Mouse (Mus musculus): ENCODE results near the gene Rora. TPM values are rescaled to one million over a fixed set of nuclear protein-coding genes. Genes with fewer than 3 reads are reported as not detected.

The Rora gene
- total RNA-seq, 2 experiments from 2014 or later, result 58.8 to 76.8 TPM

GRCm38 (mm10) chr9:69347796-69348195 lies 694.2 kb downstream of the Rora start:
- DNase-seq, result no peak
- intact Hi-C loops (cut with DNase I), result no loop called here

GRCm38 (mm10) chr9:69349537-69349936 lies 696.0 kb downstream of the Rora start:
- no peak for DNase-seq
- intact Hi-C loops (cut with DNase I), result no loop called here

GRCm38 (mm10) chr9:69354228-69354627 lies 700.6 kb downstream of the Rora start:
- intact Hi-C loops (cut with DNase I), result no loop called here
- DNase-seq, result no peak

- DNase-seq, result peak in 1 of 2 experiments; percentile 38
- intact Hi-C loops (cut with DNase I), result no loop called here
Measured at GRCm38 (mm10) chr9:69357834-69358233, 704.2 kb downstream of the Rora start.

GRCm38 (mm10) chr9:69358797-69359196 lies 705.2 kb downstream of the Rora start:
- DNase-seq, result no peak
- intact Hi-C loops (cut with DNase I), result no loop called here

- no peak for DNase-seq
- intact Hi-C loops (cut with DNase I), result loop anchor here (10.0 kb wide), 1 partner anchor 537 kb away; no protein-coding TSS in a partner anchor
Measured at GRCm38 (mm10) chr9:69361951-69362445, 708.4 kb downstream of the Rora start.

GRCm38 (mm10) chr9:69362766-69363165 lies 709.2 kb downstream of the Rora start:
- DNase-seq, result no peak
- intact Hi-C loops (cut with DNase I), result loop anchor here (10.0 kb wide), 1 partner anchor 538 kb away; no protein-coding TSS in a partner anchor

- intact Hi-C loops (cut with DNase I), result loop anchor here (10.0 kb wide), 1 partner anchor 539 kb away; no protein-coding TSS in a partner anchor
- DNase-seq, result no peak
Measured at GRCm38 (mm10) chr9:69364117-69364516, 710.5 kb downstream of the Rora start.

GRCm38 (mm10) chr9:69367055-69367454 lies 713.5 kb downstream of the Rora start:
- DNase-seq, result no peak
- intact Hi-C loops (cut with DNase I), result loop anchor here (5.0 to 10.0 kb wide), 2 partner anchors 410 to 542 kb away; no protein-coding TSS in a partner anchor

- DNase-seq, result peak; percentile 56 to 67
- intact Hi-C loops (cut with DNase I), result loop anchor here (5.0 to 10.0 kb wide), 2 partner anchors 411 to 543 kb away; no protein-coding TSS in a partner anchor
Measured at GRCm38 (mm10) chr9:69368071-69368470, 714.5 kb downstream of the Rora start.

GRCm38 (mm10) chr9:69371046-69371724 lies 717.6 kb downstream of the Rora start:
- intact Hi-C loops (cut with DNase I), result no loop called here
- DNase-seq, result no peak

- intact Hi-C loops (cut with DNase I), result no loop called here
- DNase-seq, result no peak
Measured at GRCm38 (mm10) chr9:69372871-69373270, 719.3 kb downstream of the Rora start.

GRCm38 (mm10) chr9:69376982-69377653 lies 723.5 kb downstream of the Rora start:
- no peak for DNase-seq
- intact Hi-C loops (cut with DNase I), result no loop called here

- intact Hi-C loops (cut with DNase I), result no loop called here
- no peak for DNase-seq
Measured at GRCm38 (mm10) chr9:69377654-69378045, 724.1 kb downstream of the Rora start.

GRCm38 (mm10) chr9:69380546-69380945 lies 727.0 kb downstream of the Rora start:
- intact Hi-C loops (cut with DNase I), result no loop called here
- DNase-seq, result no peak

- intact Hi-C loops (cut with DNase I), result no loop called here
- DNase-seq, result no peak
Measured at GRCm38 (mm10) chr9:69381741-69382140, 728.2 kb downstream of the Rora start.

GRCm38 (mm10) chr9:69384475-69384874 lies 730.9 kb downstream of the Rora start:
- DNase-seq, result no peak
- intact Hi-C loops (cut with DNase I), result no loop called here

GRCm38 (mm10) chr9:69384905-69385304 lies 731.3 kb downstream of the Rora start:
- DNase-seq, result no peak

GRCm38 (mm10) chr9:69387296-69387695 lies 733.7 kb downstream of the Rora start:
- intact Hi-C loops (cut with DNase I), result no loop called here
- DNase-seq, result no peak

More at GRCm38 (mm10) chr9:69384905-69385304, 731.3 kb downstream of the Rora start:
- intact Hi-C loops (cut with DNase I), result no loop called here

- intact Hi-C loops (cut with DNase I), result no loop called here
- no peak for DNase-seq
Measured at GRCm38 (mm10) chr9:69390631-69391030, 737.0 kb downstream of the Rora start.

GRCm38 (mm10) chr9:69394234-69394633 lies 740.6 kb downstream of the Rora start:
- DNase-seq, result no peak
- intact Hi-C loops (cut with DNase I), result no loop called here

- DNase-seq, result no peak
- intact Hi-C loops (cut with DNase I), result no loop called here
Measured at GRCm38 (mm10) chr9:69397432-69397759, 743.8 kb downstream of the Rora start.
